Mouse (Mus musculus) olfactory bulb, adult 2 months (tissue): ENCODE data around the gene Eva1b.

Experiments used
- CTCF ChIP-seq: fragments of 200-500 bp; IDR thresholded peaks from 2 replicates; pipeline ENCODE4 v1.5.1; 2012; ENCODE audit warnings: low read depth, mild to moderate bottlenecking, low read length, moderate library complexity; ENCODE audit not compliant: insufficient read depth
- POLR2A ChIP-seq: fragments of 200-500 bp; IDR thresholded peaks from 2 replicates; pipeline ENCODE4 v1.6.1; 2012; ENCODE audit warnings: mild to moderate bottlenecking, low read depth, low read length, moderate library complexity; ENCODE audit not compliant: insufficient read depth

DNA sequence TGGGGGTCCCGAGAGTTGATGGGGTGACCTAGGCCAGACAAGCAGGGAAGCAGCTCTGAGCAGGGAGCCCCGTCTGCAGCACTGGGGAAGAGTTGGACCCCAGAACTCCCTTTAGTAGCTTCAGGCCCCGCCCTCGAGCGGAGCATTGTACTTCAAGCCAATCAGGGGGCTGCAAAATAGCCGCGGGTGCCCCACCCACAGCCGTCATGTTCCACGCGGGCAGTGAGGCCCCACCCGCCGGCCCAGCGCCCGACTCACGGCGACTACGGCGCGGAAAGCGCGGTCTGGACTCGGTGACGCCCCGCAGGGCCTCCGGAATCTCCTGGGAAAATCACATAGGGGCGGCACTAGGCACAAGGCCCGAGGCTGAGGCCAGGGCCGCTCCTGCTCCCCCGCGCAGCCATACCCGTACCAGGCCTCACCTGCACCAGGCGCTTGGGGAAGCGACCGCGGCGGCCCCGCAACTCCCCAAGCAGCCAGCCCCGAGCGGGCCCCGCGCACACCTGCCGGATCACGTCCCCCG is 15.1 kb downstream of the Eva1b start:
- TF ChIP-seq POLR2A (0 out of 2 replicates have a peak, but pooled peaks have one; percentile 17), CTCF (no peak)
